Mouse (Mus musculus) forebrain, embryonic 16.5 days (tissue): ENCODE measurements at regions not wholly inside any gene's neighbourhood (a gene's known extent, or its start where the extent isn't known, plus 50 kb on each side); places are given as distances from the start of the nearest gene placed in this dataset.

Experiments used
- ATAC-seq: fragments of 200-750 bp; cut with Nextera tagmentation; 2 replicates; pipeline ENCODE4 v1.8.0; 2017; ENCODE audit warnings: mild to moderate bottlenecking, moderate library complexity
- H3K27ac ChIP-seq: fragments of 300-500 bp; sonication (generic); 2 replicates; pipeline ENCODE4 v1.5.1; 2014; ENCODE audit warnings: low read length, control low read depth
- H3K27me3 ChIP-seq: fragments of 300-500 bp; sonication (generic); replicated peaks from 2 replicates; pipeline ENCODE4 v1.6.1; 2014; ENCODE audit warnings: low read length; ENCODE audit not compliant: control insufficient read depth, insufficient read depth
- H3K36me3 ChIP-seq: fragments of 300-500 bp; sonication (generic); 2 replicates; pipeline ENCODE4 v1.6.1; 2014; ENCODE audit not compliant: control insufficient read depth, insufficient read depth
- H3K4me1 ChIP-seq: fragments of 300-500 bp; sonication (generic); replicated peaks from 2 replicates; pipeline ENCODE4 v1.6.1; 2014; ENCODE audit warnings: low read length; ENCODE audit not compliant: control insufficient read depth, insufficient read depth
- H3K4me2 ChIP-seq: fragments of 300-500 bp; sonication (generic); 2 replicates; pipeline ENCODE4 v1.6.1; 2014; ENCODE audit warnings: mild to moderate bottlenecking, low read length, control low read depth
- H3K4me3 ChIP-seq: fragments of 300-500 bp; sonication (generic); replicated peaks from 2 replicates; pipeline ENCODE4 v1.5.1; 2014; ENCODE audit warnings: mild to moderate bottlenecking, low read length, control low read depth
- H3K9ac ChIP-seq: fragments of 300-500 bp; sonication (generic); replicated peaks from 2 replicates; pipeline ENCODE4 v1.6.1; 2014; ENCODE audit warnings: low read depth, low read length, control low read depth
- H3K9me3 ChIP-seq: fragments of 300-500 bp; sonication (generic); 2 replicates; pipeline ENCODE4 v1.6.1; 2016; ENCODE audit warnings: low read length; ENCODE audit not compliant: control insufficient read depth
- WGBS: fragments of 180-500 bp; shearing (Covaris S2); extraction: QIAGEN DNeasy Blood & Tissue Kit; methylation state at CpG from one replicate; pipeline ENCODE4 v1.1.7; 2014; 5-methylcytosine and 5-hydroxymethylcytosine counted together

- no peaks in the 10 kb centered on the region for H3K4me1 ChIP-seq
- no peak overlapping the region for H3K9ac ChIP-seq
- H3K36me3 ChIP-seq: no peaks in the 10 kb centered on the region
- H3K9me3 ChIP-seq: no peaks in the 10 kb centered on the region
- no peak overlapping the region for H3K27ac ChIP-seq
- H3K4me3 ChIP-seq: no peak overlapping the region
- H3K27me3 ChIP-seq: no peaks in the 10 kb centered on the region
- 69% methylated on average over 3 of the region's 3 CpGs for WGBS
- ATAC-seq: no peak
- H3K4me2 ChIP-seq: no peak overlapping the region
Measured at GRCm38 (mm10) chr4:105658581-105658980, 131.1 kb upstream of the Gm12728 start.

DNA sequence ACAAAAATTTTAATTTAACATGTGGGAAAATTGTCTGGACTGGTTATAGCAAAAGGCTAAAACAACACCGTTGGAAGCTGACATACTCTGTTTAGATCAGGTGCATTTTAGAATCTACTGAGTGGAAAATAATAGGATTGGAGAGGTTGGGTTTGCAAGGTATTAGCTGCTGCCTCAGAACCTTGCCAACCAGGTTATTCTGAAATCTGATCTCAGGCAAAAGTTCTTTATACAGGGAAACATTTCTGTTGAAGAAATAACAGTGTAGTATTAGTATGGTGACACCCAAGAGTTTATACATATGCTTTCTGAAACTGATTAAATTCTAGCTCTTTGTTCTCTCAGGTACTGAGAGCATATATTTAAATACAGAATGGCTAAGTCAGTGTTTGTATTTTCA, 113.0 kb upstream of the Gm12728 start:
- WGBS: 85% methylated on average over 1 of the region's 1 CpGs
- Histone ChIP-seq H3K4me3 (no peak overlapping the region), H3K27ac (no peak overlapping the region), H3K4me2 (no peak overlapping the region), H3K9me3 (no peaks in the 10 kb centered on the region), H3K27me3 (no peaks in the 10 kb centered on the region), H3K4me1 (no peaks in the 10 kb centered on the region), H3K36me3 (no peaks in the 10 kb centered on the region), H3K9ac (no peak overlapping the region)
- ATAC-seq: no peak

DNA sequence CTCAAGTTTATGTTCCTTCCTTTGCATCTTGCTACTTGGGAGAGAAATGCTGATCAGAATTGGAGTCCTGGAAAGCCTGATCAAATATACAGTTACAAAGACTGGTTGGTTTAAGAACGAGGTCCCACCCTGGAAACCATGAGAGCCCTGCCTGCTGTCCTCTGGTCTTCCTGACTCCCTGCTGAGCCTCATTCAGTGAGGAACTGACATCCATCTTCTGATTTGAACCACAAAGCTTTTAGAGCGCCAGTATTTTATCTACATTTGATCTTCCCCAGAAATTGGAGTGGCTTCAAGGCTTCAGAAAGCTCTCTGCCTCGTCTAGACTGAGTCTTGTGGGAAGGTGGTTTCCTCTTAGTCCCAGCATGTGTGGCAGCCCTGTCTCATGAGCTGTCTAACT, 99.0 kb upstream of the Gm12728 start:
- Histone ChIP-seq H3K4me3 (no peak overlapping the region), H3K9ac (no peak overlapping the region), H3K27ac (no peak overlapping the region), H3K9me3 (no peaks in the 10 kb centered on the region), H3K36me3 (no peaks in the 10 kb centered on the region), H3K4me1 (no peaks in the 10 kb centered on the region), H3K27me3 (no peaks in the 10 kb centered on the region), H3K4me2 (no peak overlapping the region)
- WGBS: 60% methylated on average over 3 of the region's 3 CpGs
- ATAC-seq: no peak

GRCm38 (mm10) chr4:105692380-105692779, 97.3 kb upstream of the Gm12728 start:
- Histone ChIP-seq H3K9me3 (no peaks in the 10 kb centered on the region), H3K36me3 (no peaks in the 10 kb centered on the region), H3K27me3 (no peaks in the 10 kb centered on the region), H3K4me2 (no peak overlapping the region), H3K27ac (no peak overlapping the region), H3K9ac (no peak overlapping the region), H3K4me3 (no peak overlapping the region), H3K4me1 (no peaks in the 10 kb centered on the region)
- no peak for ATAC-seq
- 88% methylated on average over 4 of the region's 4 CpGs for WGBS

DNA sequence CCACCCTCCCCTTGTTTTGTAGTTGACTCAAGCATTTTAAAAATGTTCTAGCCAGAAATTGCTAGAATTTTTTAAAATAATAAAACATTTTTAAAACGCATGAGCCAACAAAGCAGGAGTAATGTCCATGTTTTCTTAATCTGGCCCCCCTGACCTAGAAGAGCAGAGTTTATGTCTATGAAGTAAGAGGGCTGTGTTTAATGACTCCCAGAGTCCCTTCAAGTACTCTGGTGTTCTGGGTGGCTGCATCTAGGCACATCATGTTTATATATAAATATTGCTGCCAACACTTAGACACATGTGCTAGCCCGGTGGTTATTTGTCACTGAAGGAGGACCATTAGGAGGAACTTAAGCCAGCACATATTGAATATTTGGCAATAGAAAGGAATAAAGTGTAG, 93.8 kb upstream of the Gm12728 start:
- Histone ChIP-seq H3K4me2 (no peak overlapping the region), H3K9ac (no peak overlapping the region), H3K27ac (no peak overlapping the region), H3K4me3 (no peak overlapping the region), H3K4me1 (no peaks in the 10 kb centered on the region), H3K27me3 (no peaks in the 10 kb centered on the region), H3K9me3 (no peaks in the 10 kb centered on the region), H3K36me3 (no peaks in the 10 kb centered on the region)
- 84% methylated on average over 2 of the region's 2 CpGs for WGBS
- ATAC-seq: no peak

- Histone ChIP-seq H3K9ac (no peak overlapping the region), H3K4me1 (no peaks in the 10 kb centered on the region), H3K9me3 (no peaks in the 10 kb centered on the region), H3K4me2 (no peak overlapping the region), H3K4me3 (no peak overlapping the region), H3K27ac (no peak overlapping the region), H3K27me3 (no peaks in the 10 kb centered on the region), H3K36me3 (no peaks in the 10 kb centered on the region)
- no peak for ATAC-seq
- WGBS: 92% methylated on average over 4 of the region's 4 CpGs
Measured at GRCm38 (mm10) chr4:105697123-105697522, 92.5 kb upstream of the Gm12728 start.

- Histone ChIP-seq H3K4me3 (no peak overlapping the region), H3K27ac (no peak overlapping the region), H3K9ac (no peak overlapping the region), H3K36me3 (no peaks in the 10 kb centered on the region), H3K27me3 (no peaks in the 10 kb centered on the region), H3K4me2 (no peak overlapping the region), H3K9me3 (no peaks in the 10 kb centered on the region), H3K4me1 (no peaks in the 10 kb centered on the region)
- WGBS: 38% methylated on average over 3 of the region's 3 CpGs
- no peak for ATAC-seq
Measured at GRCm38 (mm10) chr4:105702036-105702435, 87.6 kb upstream of the Gm12728 start.

DNA sequence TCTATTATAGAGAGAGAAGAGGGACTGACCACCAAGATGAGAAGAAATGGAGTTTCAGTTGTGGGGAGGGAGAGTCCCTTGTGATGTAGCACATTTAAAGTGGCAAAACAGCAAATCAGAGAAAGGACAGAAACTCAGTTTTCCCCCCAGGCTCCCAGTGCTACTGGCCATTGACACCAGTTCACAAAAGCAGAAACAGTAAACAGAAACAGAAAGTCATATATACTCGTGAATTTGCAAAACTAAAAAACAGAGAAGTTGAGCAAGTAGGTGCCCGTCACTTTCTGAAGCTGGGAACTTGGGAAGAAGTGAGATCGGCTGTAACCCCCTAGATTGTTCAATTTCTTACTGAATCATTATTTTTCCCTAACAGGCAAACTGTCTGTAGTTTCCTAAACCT, 86.3 kb upstream of the Gm12728 start:
- WGBS: 83% methylated on average over 3 of the region's 3 CpGs
- no peaks in the 10 kb centered on the region for H3K27me3 ChIP-seq

DNA sequence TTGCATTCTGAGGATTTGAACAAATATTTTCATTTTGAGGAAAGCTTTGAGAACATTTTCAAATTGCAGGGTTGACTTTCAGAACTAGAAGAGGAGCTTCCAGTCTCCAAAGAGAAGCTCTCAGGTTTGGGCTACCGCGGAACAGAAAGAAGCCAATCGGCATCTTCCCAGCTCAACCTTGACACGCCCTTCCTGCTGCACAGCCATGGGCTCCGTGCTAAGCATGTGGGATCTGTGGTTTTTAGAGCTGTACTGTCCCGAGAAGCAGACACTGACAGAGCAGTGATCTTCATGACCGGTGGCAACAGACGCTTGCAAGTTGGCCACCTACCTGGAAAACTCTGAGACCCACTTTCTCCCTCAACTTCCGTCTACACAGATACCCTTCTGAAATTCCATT, 85.4 kb upstream of the Gm12728 start:
- Histone ChIP-seq H3K36me3 (no peaks in the 10 kb centered on the region), H3K4me2 (no peak overlapping the region), H3K9me3 (no peaks in the 10 kb centered on the region), H3K4me3 (no peak overlapping the region), H3K27me3 (no peaks in the 10 kb centered on the region), H3K27ac (no peak overlapping the region), H3K9ac (no peak overlapping the region), H3K4me1 (no peaks in the 10 kb centered on the region)
- WGBS: 89% methylated on average over 9 of the region's 9 CpGs
- no peak for ATAC-seq

More for the DNA sequence above, 86.3 kb upstream of the Gm12728 start:
- Histone ChIP-seq H3K9me3 (no peaks in the 10 kb centered on the region), H3K4me3 (no peak overlapping the region), H3K4me2 (no peak overlapping the region), H3K27ac (no peak overlapping the region), H3K9ac (no peak overlapping the region), H3K36me3 (no peaks in the 10 kb centered on the region), H3K4me1 (no peaks in the 10 kb centered on the region)
- ATAC-seq: no peak

GRCm38 (mm10) chr4:105705996-105706395, 83.7 kb upstream of the Gm12728 start:
- H3K4me2 ChIP-seq: no peak overlapping the region

More at GRCm38 (mm10) chr4:105705996-105706395, 83.7 kb upstream of the Gm12728 start:
- Histone ChIP-seq H3K27ac (no peak overlapping the region), H3K4me1 (no peaks in the 10 kb centered on the region), H3K9ac (no peak overlapping the region), H3K4me3 (no peak overlapping the region), H3K9me3 (no peaks in the 10 kb centered on the region), H3K27me3 (no peaks in the 10 kb centered on the region), H3K36me3 (no peaks in the 10 kb centered on the region)
- WGBS: 24% methylated on average over 6 of the region's 6 CpGs
- no peak for ATAC-seq
